ENCODE assay signal across 29 mouse cellular contexts in the genomic region with DNA sequence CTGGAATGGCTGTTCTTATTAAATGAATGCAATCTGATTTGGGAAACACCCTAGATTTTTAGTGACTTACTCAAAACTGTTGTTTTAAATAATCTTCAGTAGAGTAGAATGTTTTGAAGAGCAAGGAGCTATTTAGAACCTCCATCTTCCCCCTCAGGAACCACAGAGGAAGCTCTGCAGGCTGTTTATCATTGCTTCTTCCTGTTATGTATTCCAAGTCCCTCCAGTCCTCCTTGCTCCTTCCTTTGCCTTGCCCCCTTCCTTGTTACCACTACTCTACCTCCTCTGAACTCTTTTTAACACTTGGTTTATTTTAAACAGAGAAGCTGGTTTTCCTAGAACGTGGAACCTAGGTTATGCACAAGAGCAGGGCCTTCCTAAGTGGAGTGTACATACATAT.
A peak's percentile ranks its signal among the peaks of the same experiment; 100 is the strongest.
DNase-seq lines count a peak whose midpoint lies in the region; ATAC-seq and TF ChIP-seq lines count a peak whose summit lies in the region.
"Had no signal": no experiment of that assay in that cellular context is flagged by ENCODE, and none has a peak within 500 bp of the region (broad histone marks: within the 10 kb centered on the region; RNA-seq: fewer than 3 reads in every experiment).

No protein-coding gene starts in this region.

- H3K4me2 ChIP-seq in intestine, postnatal 0 days (replicated peaks; ENCODE audit: low read depth) = no peak overlapping the region
- H3K4me2 ChIP-seq: embryonic facial prominence, embryonic 13.5 days; embryonic facial prominence, embryonic 15.5 days; forebrain, embryonic 12.5 days had no signal

- peak overlapping the region; percentile 72 for H3K4me3 ChIP-seq in megakaryocyte, embryonic 14.5 days (replicated peaks)
- no peak overlapping the region for H3K4me3 ChIP-seq in intestine, postnatal 0 days (ENCODE audit: low read depth, low read length)
- H3K4me3 ChIP-seq: embryonic facial prominence, embryonic 13.5 days; embryonic facial prominence, embryonic 15.5 days; erythroblast, embryonic 14.5 days; forebrain, embryonic 10.5 days; forebrain, embryonic 12.5 days had no signal

- TF ChIP-seq CTCF in intestine, postnatal 0 days (IDR thresholded peaks at IDR 0.05; ENCODE audit: low read depth) = no peak

- WGBS in intestine, postnatal 0 days = 59% methylated on average over 1 of the region's 1 CpGs

- no peaks in the 10 kb centered on the region for H3K36me3 ChIP-seq in megakaryocyte, embryonic 14.5 days (replicated peaks; ENCODE audit: low read length)
- no peaks in the 10 kb centered on the region for H3K36me3 ChIP-seq in intestine, postnatal 0 days (ENCODE audit: control insufficient read depth, insufficient read depth)
- H3K36me3 ChIP-seq: embryonic facial prominence, embryonic 13.5 days; embryonic facial prominence, embryonic 15.5 days; forebrain, embryonic 10.5 days; forebrain, embryonic 12.5 days; G1E had no signal

- DNase-seq in heart, postnatal 14 days = no peak
- no peak for DNase-seq in left cerebral cortex, postnatal 4 days
- DNase-seq: adrenal gland, adult 8-10 months; adrenal gland, postnatal 14 days; adrenal gland, postnatal 36 days; B cell, adult 2 months; cerebellum, adult 11-12 months; cerebellum, adult 2 months; cerebellum, adult 9-10 months; cerebellum, postnatal 10 days; cerebellum, postnatal 25 days; embryo, embryonic 11 days had no signal

- H3K27ac ChIP-seq in intestine, postnatal 0 days (ENCODE audit: low read depth, low read length) = no peak overlapping the region
- H3K27ac ChIP-seq: embryonic facial prominence, embryonic 13.5 days; embryonic facial prominence, embryonic 15.5 days; forebrain, embryonic 10.5 days; forebrain, embryonic 12.5 days had no signal

- ATAC-seq in megakaryocyte, adult 5-6 weeks (ENCODE audit: poor library complexity, severe bottlenecking) = no peak
- ATAC-seq in common myeloid progenitor, adult 5-6 weeks (replicated peaks; ENCODE audit: low read depth, poor library complexity, severe bottlenecking) = peak; percentile 97
- ATAC-seq in hematopoietic stem cell, adult 5-6 weeks (replicated peaks in 1 of 2; ENCODE audit: insufficient read depth in 1 of 2, low FRiP score in 2 of 2, low TSS enrichment in 1 of 2, low read depth in 1 of 2, poor library complexity in 2 of 2, severe bottlenecking in 2 of 2) = peak; percentile 62 to 86
- ATAC-seq in intestine, postnatal 0 days = no peak
- ATAC-seq: activated CD4-positive, CD25-positive, alpha-beta regulatory T cell, adult 4 months; CD4-positive, CD25-positive, alpha-beta regulatory T cell, adult 4 months; forebrain, embryonic 14.5 days; forebrain, embryonic 16.5 days; Patski had no signal

- peaks cover 42% of the 10 kb centered on the region for H3K4me1 ChIP-seq in megakaryocyte, embryonic 14.5 days
- no peaks in the 10 kb centered on the region for H3K4me1 ChIP-seq in intestine, postnatal 0 days (replicated peaks; ENCODE audit: control insufficient read depth, insufficient read depth, low read length)
- H3K4me1 ChIP-seq: embryonic facial prominence, embryonic 13.5 days; embryonic facial prominence, embryonic 15.5 days; forebrain, embryonic 10.5 days; forebrain, embryonic 12.5 days had no signal

- H3K9ac ChIP-seq in intestine, postnatal 0 days (ENCODE audit: low read depth, low read length) = no peak overlapping the region
- H3K9ac ChIP-seq: embryonic facial prominence, embryonic 13.5 days; embryonic facial prominence, embryonic 15.5 days; forebrain, embryonic 12.5 days had no signal

- H3K9me3 ChIP-seq in megakaryocyte, embryonic 14.5 days = no peaks in the 10 kb centered on the region
- H3K9me3 ChIP-seq in intestine, postnatal 0 days (ENCODE audit: control insufficient read depth) = no peaks in the 10 kb centered on the region
- H3K9me3 ChIP-seq: embryonic facial prominence, embryonic 13.5 days; embryonic facial prominence, embryonic 15.5 days; forebrain, embryonic 10.5 days; forebrain, embryonic 12.5 days; G1E had no signal

- H3K27me3 ChIP-seq in megakaryocyte, embryonic 14.5 days (replicated peaks) = no peaks in the 10 kb centered on the region
- H3K27me3 ChIP-seq in intestine, postnatal 0 days (replicated peaks; ENCODE audit: control insufficient read depth, insufficient read depth, low read length) = no peaks in the 10 kb centered on the region
- H3K27me3 ChIP-seq: CH12.LX; embryonic facial prominence, embryonic 13.5 days; embryonic facial prominence, embryonic 15.5 days; forebrain, embryonic 12.5 days had no signal

- intact Hi-C loops in heart, postnatal 14 days (cut with DNase I) = no loop called here
- intact Hi-C loops in left cerebral cortex, postnatal 4 days (cut with DNase I) = no loop called here

Comparison
In these comparisons a context has a peak if more than half of its experiments do, and no peak if none do; other contexts are left out.
1. ATAC-seq: peak in common myeloid progenitor, adult 5-6 weeks (single experiment) and hematopoietic stem cell, adult 5-6 weeks (2 of 2); none in megakaryocyte, adult 5-6 weeks (single experiment) and intestine, postnatal 0 days (single experiment).